Mouse (Mus musculus) left cerebral cortex, adult 18-20 months (tissue): Measurements from ENCODE around the gene Slc25a45. TPM values are rescaled to one million over a fixed set of nuclear protein-coding genes. Genes with fewer than 3 reads are reported as not detected.
A peak's percentile ranks its signal among the peaks of the same experiment; 100 is the strongest.

Experiments
- DNase-seq, 2 experiments: peaks; one replicate each; pipeline ENCODE4 v3.0.0; 2021 to 2022; ENCODE audit warnings: low spot score in 2 of 2, mixed read lengths in 1 of 2
- total RNA-seq, 2 experiments: library from RNA; stranded (reverse); gene quantifications; 2 replicates each; pipeline ENCODE4 v1.2.3; 2021

Gene Slc25a45
- total RNA-seq, 2 experiments from 2014 or later = 2.3 to 3.2 TPM

DNA sequence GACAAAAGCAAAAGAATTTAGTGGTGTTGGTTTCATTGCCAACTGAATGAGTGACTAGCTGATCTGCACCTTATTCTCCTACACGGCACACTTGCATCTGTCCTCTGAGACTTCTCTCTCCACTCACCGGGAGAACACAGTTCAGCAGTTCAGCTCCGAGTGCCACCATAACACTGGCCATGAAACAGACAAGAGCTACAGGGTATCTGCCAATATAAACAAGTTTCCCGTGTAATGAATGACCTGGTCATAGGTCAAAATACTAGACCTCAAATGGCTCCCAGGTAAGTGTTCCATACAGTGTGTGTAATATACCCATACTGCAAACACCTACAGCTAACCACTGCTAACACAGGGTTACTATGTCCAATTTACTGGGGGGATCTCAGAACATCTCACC lies 11.6 kb downstream of the Slc25a45 start:
- DNase-seq = no peak

DNA sequence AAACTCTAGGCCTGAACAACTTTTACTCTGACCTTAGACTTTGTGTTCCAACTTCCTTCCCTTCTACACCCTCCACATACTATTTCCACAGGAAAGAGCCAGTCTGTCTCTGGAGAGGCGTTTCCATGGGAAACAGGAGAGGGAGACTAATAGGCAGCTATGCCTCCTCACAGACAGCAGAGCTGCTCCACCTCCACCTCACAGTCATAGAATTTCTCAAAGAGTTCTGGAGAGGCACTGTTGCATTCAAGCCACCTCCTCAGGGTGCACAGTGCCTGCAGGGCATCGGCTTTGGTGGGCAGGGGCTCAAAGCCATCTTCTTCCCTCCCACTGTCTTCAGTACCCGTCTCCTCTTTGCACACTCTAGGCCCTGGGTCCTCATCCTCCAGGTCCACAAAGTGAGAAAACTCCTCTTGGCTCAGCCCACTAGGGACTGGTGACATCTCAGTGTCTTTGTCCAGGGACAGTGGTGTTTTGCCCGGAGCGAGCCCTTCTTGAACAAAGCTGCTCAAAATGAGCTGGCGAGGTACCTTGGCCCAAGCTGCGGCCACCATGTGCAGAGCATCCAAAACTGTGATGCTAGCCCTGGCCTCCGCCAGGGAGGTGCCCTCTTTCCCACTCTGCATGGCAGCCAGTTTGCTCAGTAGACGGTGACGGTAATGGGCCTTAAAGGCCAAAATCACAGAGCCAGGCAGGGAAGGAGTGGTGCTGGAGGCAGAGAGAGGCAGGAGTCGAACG lies 14.1 kb downstream of the Slc25a45 start:
- no peak for DNase-seq

DNA sequence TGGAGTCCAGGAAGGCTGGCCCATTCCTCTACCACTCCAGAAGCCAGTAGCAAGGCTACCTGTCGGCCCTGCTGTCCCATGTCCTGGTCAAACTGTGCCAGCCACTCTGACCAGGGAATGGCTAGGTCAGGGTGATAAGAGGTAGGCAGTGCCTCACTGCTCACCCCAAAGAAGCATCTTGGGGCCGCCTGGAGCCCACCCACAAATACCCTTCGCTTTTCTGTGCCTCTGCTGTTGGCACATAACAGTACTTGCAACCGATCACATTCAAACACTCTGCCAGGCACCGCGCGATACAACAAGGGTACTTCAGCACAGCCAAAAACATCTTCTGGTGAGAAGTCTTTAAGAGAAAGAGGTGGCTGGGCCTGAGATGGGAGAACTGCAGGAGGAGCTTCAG lies 14.7 kb downstream of the Slc25a45 start:
- no peak for DNase-seq

DNA sequence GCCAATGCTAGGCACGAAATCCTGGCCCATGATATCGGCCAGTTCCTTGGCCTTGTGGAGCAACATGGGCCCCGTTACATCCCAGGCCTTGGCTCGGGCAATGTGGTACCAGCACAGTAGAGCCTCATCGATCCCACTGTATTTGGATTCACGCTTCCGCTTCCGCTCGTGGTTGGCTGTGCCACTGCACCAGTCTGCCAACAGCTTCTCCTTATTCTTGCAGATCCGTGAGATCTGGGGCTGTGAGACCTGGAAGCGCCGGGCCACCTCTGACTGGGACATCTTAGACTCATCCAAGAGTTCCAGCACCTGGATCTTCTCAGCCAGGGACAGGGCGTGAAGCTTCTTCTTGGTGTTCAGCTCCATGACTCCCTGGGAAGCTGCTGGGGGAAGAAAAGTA lies 15.1 kb downstream of the Slc25a45 start:
- no peak for DNase-seq

DNA sequence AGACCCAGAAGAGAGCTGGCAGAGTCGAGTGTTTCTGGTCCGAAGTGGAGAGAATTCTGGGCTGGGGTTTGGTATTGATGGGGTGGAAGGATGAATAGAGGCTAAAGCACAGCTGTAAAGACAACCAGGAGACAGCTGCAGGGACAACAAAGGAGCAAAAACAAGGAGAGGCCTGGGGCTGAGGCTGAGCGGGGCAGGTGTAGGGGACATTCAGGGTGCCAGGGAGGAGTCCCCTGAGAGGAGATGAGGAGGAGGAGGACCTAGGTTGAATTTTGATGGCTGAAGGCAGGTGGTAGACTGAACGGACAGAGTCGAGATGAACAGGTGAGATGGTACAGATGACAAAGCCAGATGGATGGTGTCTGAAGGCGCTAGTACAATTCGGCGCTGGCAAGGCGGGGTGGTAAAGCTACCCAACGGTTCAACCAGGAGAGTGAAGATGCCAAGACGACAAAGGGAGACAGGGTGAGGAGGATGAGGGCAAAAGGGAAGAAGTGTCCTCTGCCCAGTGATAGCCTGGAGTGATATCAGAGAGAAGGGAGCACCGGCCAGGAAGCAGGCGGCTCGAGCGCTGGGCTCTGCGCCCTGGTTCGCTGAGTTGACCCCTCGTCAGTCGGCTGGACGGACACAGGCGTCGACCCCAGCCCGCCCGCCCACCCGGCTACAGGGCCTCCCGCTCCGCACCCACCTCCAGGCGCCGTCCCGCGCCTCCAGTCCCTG lies 15.8 kb downstream of the Slc25a45 start:
- DNase-seq = no peak

DNA sequence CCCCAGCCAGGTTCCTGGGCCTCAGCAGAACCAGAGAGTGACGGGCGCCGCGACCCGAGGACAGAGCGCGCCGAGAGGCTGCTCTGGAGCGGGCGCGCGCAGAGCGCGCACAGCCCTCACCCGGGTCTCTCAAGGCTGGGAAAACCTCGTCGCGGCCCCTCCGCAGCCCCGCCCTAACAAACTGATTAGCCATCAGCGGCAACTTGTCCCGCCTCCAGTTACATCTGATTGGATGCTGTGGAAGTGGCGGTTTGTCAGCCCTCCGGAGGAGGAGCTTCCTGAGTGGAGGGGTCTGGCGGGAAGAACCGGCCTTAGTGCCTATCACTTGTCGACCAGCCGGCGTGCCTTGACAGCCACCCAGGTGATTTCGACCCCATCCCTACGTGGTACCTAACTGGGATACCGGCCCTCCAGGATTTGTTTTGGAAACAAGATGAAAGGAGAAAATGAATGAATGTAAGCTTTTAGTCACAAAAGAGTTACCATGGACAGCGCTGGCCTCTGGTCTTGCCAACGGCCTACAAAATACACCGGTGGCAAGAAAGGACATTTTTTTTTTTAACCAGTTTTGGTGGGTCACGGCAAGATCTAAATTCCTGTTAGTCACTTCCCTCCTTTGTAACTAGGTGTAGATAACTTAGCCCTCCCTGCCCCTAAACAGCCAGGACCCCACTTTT lies 16.5 kb downstream of the Slc25a45 start, which contains the start of gene Tigd3:
TSS of gene Tigd3 (minus strand) at position 148 of the 677 bp plus-strand sequence.
- DNase-seq = peak; percentile 95 to 96

DNA sequence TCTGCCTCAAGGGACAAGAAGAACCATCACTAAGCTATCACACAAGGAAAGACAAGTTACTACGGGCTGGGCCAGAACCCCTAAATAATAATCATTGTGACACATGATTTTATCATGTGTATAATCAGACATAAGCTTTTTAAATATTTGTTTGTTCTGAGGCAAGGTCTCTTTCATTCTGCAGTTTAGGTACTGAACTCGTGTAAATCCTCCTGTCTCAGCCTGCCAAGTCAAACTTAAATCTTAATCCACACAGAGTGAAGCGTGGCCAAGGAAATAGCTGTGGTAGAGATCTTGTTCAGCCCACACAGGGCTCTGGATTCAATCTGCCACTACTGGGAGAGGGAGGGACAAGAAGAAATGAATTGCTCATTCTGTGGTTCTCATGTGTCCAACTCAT lies 29.7 kb downstream of the Slc25a45 start:
- no peak for DNase-seq

DNA sequence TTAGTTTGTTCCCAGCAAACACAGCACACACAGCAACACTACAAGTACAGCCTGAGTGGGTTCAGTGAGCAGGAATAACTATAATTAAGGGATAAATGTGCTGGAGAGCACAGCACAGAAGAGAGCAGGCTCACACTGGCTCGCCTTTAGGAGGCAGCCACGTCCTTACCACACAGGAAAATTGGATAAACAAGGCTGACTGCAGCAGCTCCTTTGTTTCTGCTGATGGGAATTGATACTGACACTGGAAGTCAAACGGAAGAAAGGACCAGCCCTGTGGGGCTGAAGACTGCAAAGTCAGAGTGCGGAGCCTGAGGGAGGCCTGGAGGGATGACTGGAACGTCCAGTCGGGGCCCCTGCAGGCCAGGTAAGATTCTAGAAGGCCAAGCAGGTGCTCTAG lies 32.6 kb downstream of the Slc25a45 start:
- no peak for DNase-seq

DNA sequence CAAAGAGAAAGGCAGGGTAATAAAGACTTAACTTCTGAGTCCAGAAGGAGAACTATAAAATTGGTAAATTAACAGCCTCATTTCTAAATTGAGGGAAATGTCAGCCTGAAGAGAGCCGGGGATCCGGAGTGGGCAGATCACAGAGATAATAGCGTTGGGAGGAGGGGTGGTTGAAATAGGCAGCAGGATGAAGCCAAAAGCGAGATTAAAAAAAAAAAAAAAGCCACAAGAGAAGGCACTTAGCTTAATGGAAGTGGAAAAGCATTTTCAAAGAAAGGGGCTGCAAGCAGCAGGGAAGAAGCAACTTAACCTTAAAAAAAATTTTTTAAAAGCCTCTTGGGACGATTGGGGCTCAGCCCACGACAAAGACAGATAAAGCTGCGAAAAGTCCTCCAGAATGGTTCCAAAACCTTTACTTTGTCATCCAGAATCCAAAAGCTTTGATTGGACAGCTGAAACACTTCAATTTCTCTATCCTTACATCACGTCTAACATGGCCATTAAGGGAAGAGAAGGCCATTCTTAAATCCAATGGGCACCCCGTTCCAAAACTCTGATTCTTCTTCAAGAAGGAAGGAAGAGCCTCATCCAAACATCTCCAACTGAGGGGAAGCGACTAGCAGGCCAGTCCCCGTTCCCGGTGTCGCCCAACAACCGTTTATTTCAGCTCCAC lies 34.0 kb downstream of the Slc25a45 start:
- no peak for DNase-seq

DNA sequence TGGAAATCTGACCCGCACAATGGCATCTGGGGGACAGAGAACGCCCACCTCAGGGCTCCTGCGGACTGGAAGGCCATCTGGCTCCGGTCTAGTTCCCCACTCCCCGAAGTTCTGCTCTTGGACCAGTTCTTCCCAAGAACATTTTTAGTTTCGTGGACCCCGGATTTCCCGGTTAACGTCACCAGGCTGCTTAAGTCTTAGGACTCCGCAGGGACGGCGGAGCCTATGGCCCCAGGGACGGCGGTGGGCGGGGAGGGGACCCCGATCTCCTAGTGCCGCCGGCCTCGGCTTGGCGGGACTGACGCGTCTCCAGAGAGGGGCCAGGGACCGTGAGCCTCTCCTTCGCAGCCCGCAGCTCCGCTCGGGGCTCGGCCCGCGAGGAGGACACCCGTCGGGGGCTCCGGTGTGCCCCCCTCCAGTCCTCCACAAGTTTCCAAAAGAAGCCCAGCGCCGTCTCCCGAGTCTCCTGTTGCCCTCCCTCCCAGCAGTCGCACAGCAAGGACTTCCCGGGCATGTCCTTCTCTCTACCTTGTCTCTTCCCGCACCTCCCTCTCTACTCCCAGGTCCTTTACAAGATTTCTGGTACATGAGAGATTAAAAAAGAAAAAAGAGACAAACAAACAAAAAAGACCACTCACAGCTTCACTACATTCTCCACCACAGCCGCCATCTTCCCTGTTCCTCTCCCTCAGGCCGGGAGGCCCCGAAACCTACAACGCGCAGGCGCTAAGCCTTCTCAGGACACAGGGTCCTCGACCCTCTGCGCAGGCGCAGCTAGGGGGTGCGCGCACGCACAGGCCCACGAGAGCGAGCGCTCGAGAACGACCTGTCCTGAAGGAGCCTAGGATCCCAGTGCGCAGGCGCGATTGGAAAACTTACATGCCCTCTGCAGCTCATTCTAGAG lies 34.7 kb downstream of the Slc25a45 start:
- peak; percentile 98 to 100 for DNase-seq

DNA sequence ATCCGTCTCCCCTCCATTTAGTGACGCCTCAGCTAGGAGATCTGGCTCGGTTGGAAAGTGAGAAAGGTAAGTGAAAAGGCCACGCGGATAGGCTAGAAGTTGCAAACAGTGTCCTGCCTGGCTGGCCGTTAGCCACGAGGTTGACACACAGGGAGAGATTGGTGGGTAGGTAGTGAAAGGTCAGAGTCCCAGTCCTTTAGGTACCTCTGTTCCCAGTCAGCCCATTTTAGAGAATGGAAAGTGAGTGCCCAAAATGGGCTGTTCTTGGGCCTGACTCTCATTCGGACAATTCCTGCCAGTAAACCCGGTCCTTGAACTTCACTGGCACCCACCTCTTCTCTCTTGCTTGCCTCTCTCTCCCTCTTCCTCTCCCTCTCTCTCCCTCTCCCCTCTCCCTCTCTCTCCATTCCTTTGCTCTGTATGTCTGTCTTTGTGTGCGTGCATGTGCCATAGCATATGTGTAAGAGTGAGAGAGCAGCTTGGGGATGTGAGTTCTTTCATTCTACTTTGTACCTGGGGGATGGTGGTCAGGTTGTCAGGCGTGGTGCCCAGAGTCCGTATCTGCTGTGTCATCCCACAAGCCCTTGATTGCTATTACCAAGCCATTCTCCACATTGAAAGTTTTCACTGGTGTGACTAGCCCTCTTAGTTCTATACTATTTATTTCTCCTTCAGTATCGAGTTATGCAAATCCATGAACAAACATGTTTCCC lies 35.6 kb downstream of the Slc25a45 start, which contains the start of gene Dpf2:
TSS of gene Dpf2 (minus strand) at position 4 of the 713 bp plus-strand sequence.
- DNase-seq = no peak

DNA sequence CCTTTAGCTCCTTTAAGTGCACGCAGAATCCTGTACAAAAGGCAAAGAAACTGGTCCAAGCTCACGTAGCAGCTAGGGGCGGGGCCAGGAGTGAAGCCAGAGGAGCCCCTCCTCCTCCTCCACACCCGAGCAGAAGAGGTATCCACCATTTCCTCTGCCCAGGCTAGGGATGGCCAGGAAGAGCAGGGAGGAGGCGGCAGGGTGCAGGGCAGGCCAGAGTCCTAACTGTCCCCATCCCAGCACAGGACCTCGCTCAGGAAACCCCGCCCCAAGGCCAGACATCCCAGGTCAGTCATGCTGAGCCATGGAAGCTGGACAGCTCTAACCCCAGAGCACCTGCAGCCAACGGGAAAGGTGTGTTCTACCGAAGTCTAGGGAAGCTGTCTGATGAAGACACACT lies 44.1 kb downstream of the Slc25a45 start:
- no peak for DNase-seq

DNA sequence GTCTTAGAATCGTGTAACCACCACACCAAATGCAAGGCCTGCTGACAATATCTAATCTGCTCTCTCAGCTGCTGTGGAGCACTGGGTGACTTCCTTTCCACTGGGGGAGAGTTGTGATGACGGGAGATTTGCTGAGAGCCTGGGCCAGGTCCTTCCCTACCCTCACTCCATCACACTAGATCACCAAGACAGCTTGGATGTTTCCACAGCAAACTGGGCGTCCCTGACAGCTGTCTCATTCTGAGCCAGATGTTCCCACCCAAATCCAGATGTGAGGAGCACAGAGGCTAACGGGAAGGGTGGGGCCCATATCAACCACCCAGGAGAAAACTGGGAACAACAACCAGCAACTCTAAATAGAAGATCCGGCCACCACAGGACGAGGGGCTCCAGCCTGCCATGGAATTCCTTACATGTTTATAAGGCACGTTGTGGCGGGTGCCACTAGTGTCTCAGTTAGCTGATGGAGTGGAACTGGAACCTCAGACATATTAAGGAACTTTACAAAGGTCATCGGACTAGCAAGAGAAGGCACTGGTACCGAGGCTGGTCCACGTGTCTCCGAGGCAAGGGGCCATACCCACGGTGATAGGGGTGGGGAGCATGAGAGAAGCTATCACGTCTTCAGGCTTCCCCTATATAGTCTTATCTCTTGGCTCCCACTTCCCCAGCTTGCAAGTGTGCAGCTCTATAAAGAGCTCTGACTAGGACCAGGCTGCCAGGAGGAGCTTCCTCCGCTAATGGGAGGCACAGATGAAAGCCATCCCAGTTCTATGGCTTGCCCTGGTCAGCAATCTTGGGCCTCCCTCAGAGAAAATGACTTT lies 44.7 kb downstream of the Slc25a45 start:
- DNase-seq = no peak

DNA sequence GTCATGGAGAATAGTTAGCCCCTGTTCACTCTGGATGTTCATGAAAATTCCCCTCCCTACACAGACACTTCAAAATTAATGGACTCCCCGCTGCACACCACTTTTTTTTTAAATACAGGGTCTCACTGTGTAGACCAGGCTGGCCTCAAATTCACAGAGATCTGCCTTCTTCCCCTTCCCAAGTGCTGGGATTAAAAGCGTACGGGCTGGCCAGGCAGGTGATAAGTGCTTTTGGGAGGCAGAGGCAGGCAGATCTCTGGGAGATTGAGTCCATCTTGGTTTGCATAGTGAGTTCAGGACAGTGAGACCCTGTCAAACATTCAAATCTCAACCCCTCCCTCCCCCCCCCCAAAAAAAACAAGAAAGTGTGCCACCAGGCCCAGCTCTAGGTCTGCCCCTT lies 45.4 kb downstream of the Slc25a45 start:
- DNase-seq = no peak

DNA sequence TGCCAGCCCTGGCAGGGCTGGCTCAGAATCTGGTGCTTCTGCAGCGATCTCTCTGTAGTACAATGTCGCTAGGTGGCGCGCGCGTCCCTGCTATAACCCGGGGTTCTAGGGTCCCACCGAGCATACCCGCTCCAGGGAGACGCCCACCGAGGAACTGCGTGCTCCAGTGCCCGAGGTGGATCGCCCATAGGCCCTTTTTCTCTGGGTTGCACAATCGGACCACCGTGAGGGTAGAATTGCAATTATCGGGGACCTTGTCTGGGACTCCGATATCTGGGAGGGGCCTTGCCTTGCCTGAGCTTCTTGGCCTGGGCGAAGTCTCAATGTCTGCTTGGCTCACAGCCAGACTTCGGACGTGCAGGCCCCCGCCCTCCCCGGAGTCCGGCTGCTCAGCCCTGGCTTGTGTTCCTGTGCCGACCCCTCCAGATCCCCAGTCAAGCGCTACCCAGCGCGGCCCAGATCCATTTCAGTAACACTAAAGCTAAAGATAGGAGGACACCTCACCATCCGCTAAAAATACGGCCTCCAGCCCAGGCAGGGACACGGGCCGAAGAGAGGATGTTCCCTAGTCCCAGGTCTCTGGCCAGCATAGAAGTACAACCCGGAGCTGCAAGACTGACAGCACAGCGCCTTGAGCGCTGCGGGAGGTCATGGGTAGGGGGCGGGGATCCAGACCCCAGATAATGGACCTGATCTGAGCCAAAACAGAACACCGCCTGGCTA lies 46.5 kb downstream of the Slc25a45 start:
- peak; percentile 89 to 94 for DNase-seq

DNA sequence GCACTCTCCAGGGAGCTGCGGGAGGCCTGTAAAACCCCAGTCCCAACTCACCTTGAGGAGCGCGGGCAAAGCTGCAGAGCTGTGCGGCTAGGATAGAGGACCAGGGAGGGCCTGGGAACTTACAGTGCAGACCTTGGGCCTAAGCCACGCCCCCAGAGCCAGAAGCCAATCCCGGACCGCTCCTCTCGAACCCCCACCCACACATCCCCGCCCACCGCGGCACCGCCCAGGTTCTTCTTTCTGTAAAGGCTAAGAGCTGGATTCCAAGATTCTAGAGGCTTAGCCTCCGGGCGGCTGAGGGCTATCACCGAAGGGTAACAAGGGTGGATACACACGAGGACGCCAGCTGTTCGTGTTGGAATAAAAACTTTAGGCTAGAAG lies 47.1 kb downstream of the Slc25a45 start, which contains the start of gene Cdc42ep2:
TSS of gene Cdc42ep2 (minus strand) at position 104 of the 381 bp plus-strand sequence.
- peak; percentile 92 to 93 for DNase-seq

DNA sequence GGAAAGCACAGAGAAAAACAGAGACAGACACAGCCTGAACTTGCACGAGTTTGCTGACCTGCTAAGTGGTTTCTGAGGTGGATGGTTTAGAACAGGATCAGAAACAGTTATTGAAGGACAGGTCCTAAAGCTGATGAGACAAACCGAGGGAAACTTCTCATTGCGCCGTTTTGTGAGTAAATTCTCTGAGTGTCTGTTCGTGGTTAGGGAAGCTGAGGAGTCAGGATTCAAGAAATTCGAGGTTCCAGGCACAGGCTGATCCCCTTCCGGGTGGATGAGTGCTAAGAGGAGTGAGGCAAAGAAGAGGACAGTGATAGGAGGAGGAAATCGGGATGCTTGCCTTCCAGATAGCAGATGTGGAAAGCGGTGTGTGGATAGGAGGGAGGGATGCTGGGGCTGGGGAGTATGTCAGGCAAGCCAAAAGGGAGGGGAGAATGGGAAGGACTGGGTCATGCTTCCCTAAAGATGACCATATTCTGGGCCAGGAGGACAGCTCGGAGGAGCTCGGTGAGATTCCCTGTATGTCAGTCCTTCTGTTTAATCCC lies 47.8 kb downstream of the Slc25a45 start:
- DNase-seq = no peak

DNA sequence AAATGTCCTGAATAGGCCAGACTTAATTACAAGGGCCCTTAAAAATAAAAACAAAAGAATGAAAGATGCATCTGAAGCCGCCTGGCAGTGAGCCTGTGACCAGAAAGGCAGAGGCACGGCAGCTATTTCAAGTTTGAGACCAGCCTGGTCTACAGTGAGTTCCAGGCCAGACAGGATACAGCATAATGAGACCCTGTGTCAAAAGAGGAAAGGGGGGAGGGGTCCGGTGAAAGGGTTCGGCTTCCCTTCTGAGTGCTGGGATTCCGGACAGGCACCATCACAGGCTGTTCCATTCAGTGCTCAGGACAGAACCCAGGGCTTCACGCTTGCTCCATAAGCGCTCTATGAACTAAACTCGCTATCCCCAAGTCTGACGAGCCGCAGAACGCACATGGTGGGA lies 49.4 kb downstream of the Slc25a45 start:
- DNase-seq = no peak
